Mouse (Mus musculus) embryonic fibroblast, embryonic 13.5 days (primary cell): ENCODE measurements around the gene Pcca.

Experiments used
- CTCF ChIP-seq: IDR thresholded peaks from 2 replicates; pipeline ENCODE4 v1.5.1; 2011; ENCODE audit warnings: mild to moderate bottlenecking, control low read depth, low read length, moderate library complexity, borderline replicate concordance; ENCODE audit not compliant: insufficient read depth
- POLR2A ChIP-seq: IDR thresholded peaks from 2 replicates; pipeline ENCODE4 v1.6.1; 2011; ENCODE audit warnings: low read depth, mild to moderate bottlenecking, control low read depth, low read length, moderate library complexity

GRCm38 (mm10) chr14:122509058-122509457 lies 25.1 kb upstream of the Pcca start:
- no peak for TF ChIP-seq CTCF
- TF ChIP-seq POLR2A = no peak
